Mouse (Mus musculus) neural tube, embryonic 10.5 days (tissue): ENCODE data around the gene Adat1.
"Not testable (repeated sequence)": the region's sequence is repeated elsewhere in the genome, so short reads cannot be mapped to it uniquely, and the experiment has no call there.

Experiments used
- DNase-seq: peaks from one replicate; pipeline ENCODE4 v3.0.0-alpha.2; 2017; ENCODE audit warnings: low spot score; ENCODE audit errors: extremely low spot score

Adat1 gene

DNA sequence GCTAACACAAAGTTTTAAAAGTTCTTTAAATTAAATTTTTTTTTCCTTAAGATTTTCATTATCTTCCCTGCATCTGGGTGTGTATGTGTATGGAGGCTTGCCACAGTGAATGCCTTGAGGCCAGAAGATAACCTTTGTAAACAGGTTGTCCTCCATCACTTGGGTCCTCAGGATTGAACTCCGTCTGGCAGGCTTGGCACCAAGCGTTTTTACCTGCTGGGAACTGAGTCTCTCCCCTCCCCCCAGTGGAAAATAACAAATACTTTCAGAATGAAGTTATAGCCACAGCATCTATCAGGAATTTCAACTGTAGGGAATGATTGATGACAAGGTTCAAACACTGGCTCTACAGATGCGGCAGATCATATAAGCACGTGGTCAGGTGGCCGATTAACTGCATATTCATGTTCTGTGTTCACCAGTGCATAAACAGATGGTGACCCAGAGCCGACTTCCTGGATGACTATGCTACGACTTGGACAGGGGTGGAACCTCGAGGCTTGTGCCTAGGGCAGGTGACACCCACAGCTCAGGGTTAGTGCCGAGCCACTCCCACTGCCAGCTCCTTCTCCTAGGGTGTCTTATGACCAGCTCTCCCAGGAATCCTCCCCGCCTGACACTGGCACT lies 52.5 kb downstream of the Adat1 start:
- peak; percentile 43 for DNase-seq

- DNase-seq: not testable (repeated sequence)
Measured at GRCm38 (mm10) chr8:111938076-111938985, 53.8 kb downstream of the Adat1 start.

GRCm38 (mm10) chr8:111937184-111937583 lies 54.9 kb downstream of the Adat1 start:
- DNase-seq: no peak

GRCm38 (mm10) chr8:111934201-111934600 lies 57.9 kb downstream of the Adat1 start:
- no peak for DNase-seq

DNA sequence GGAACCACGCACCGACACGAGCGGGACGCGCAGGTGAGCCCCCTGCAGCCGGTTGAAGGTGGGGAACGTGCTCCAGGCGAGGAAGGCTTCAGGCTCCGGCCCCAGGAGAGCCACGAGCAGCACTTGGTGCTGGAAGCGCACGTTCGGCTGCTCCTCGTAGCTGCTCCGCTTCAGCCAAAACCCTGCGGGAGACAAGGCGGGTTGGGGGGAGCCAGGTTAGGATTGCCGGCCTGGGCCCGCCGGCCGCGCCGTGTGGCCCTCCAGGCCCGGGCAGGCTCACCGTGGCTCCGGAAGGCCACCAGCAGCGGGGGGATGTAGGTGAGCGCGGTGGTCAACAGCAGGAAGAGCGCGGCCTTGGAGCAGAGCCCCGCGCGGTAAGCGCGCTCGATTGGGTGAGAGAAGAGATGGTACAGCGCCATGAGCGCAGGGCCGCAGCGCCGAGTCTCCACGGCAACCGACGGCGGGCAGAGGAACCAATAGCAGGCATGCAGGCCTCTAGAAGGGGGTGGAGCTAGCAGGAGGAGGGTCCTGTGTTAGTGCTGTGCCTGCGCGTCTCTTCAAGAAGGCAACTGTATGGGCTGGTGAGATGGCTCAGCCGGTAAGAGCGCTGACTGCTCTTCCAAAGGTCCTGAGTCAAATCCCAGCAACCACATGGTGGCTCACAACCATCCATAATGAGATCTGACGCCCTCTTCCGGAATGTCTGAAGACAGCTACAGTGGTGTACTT lies 58.6 kb downstream of the Adat1 start, which contains the start of gene Tmem231:
TSS of gene Tmem231 (minus strand) at position 534 of the 729 bp plus-strand sequence.
- DNase-seq: peak; percentile 89

GRCm38 (mm10) chr8:111932580-111933336 lies 59.3 kb downstream of the Adat1 start:
- peak; percentile 42 for DNase-seq

DNA sequence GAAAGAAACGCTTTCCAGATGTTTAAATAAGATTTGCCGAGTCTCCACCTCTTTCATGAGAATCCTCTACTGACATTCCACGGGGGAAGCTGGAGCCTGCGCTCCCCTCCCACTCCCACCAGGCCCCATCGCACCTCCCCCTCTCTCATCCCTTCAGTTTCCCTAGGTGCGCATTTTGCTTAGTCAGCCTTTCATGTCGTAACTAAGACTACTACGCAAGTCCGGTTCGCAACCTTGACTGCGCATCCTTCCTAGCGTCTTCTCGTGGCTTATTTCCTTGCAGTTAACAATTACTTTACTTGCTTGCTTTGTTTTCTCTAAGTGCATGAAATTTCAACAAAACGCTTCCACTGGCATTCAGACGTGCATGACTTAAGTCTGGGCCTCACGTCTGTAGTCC lies 60.4 kb downstream of the Adat1 start:
- no peak for DNase-seq

- DNase-seq: no peak
Measured at GRCm38 (mm10) chr8:111929648-111930344, 62.3 kb downstream of the Adat1 start.

GRCm38 (mm10) chr8:111924976-111925375 lies 67.1 kb downstream of the Adat1 start:
- DNase-seq: no peak

DNA sequence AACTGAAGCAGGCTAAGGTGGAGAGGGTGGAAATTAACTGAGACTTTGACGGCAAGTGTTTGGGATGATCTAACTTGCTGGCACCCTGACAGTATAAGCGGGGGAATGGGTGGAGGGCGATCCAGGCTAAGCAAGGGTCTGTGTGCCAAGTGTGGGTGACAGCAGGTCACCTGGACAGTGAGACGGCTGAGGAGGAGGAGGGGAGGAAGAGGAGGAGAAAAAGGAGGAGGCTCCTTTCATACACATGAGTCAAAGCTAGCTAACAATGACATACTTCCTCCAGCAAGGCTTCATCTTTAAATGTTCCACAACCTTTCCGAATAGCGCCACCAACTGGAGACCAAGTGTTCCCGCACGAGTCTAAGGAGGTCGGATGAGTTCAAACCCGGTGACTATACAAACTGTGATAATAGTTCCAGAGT lies 68.7 kb downstream of the Adat1 start:
- DNase-seq: no peak

DNA sequence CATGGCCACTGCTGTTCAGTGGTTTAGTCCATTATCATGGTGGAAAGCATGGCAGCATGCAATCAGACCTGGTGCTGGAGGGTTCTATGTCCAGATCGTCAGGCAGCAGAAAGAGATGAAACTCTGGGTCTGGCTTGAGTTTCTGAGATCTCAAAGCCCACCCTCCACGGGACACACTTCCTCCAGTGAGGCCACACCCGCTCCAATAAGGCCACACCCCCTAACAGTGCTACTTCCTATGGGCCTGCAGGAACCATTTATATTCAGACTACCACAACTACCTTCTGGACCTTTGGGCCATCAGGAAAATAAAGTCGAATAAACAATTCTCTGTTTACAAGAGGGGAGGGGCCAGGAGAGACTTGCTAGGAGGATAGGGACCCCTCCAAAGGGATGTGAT lies 71.1 kb downstream of the Adat1 start:
- no peak for DNase-seq

DNA sequence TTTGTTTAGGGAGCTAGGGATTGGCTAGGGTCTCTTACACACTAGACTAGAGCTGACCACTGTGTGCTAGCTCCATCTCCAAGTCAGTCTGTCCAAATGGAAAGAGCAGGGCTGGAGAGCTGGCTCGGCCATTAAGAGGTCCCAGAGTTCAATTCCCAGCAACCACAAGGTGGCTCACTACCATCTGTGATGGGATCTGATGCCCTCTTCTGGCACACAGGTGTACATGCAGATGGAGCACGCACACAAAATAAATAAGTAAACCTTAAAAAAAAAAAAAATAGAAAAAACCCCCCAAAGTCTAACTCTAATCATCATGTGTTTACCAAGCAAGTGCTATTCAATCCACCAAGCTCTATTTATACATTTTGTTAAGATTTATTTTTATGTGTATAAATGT lies 72.4 kb downstream of the Adat1 start:
- no peak for DNase-seq
